ENCODE assay signal across 17 mouse cellular contexts in genomic region chr9:31856437-31856836, GRCm38 (mm10). TPM values are rescaled to one million over a fixed set of nuclear protein-coding genes. Genes with fewer than 3 reads are reported as not detected.
DNase-seq lines count a peak whose midpoint lies in the region; ATAC-seq and TF ChIP-seq lines count a peak whose summit lies in the region.
"Had no signal": no experiment of that assay in that cellular context is flagged by ENCODE, and none has a peak within 500 bp of the region (broad histone marks: within the 10 kb centered on the region; RNA-seq: fewer than 3 reads in every experiment).

No protein-coding gene starts in this region.

- no peak for DNase-seq in kidney, postnatal 14 days
- peak; percentile 2 for DNase-seq in lung, embryonic 14.5 days
- DNase-seq in lung, adult 2 months: no peak
- DNase-seq in brain, adult 2 months (ENCODE audit: low read depth, low spot score): peak; percentile 76
- peak; percentile 39 to 45 for DNase-seq in right cerebral cortex, postnatal 36 days (ENCODE audit: low spot score in 2 of 2)
- DNase-seq in spleen, postnatal 10 days (ENCODE audit: low spot score in 2 of 2): no peak
- DNase-seq: adrenal gland, postnatal 10 days; cerebellum, postnatal 10 days; gastrocnemius, postnatal 14 days; heart, adult 2 months; liver, postnatal 0 days; lung, postnatal 4 days had no signal

- no peak for TF ChIP-seq CTCF in lung, embryonic 14.5 days (IDR thresholded peaks at IDR 0.05; ENCODE audit: low read depth)
- no peak for TF ChIP-seq CTCF in lung, adult 2 months (IDR thresholded peaks at IDR 0.05; ENCODE audit: insufficient read depth, low read length)

- H3K27ac ChIP-seq in kidney, embryonic 16.5 days (ENCODE audit: low read length): no peak overlapping the region
- no peak overlapping the region for H3K27ac ChIP-seq in lung, embryonic 14.5 days (ENCODE audit: low read depth)
- H3K27ac ChIP-seq: embryonic facial prominence, embryonic 13.5 days; heart, adult 2 months; hindbrain, embryonic 12.5 days had no signal

- H3K36me3 ChIP-seq in kidney, embryonic 16.5 days (ENCODE audit: insufficient read depth, low read length): no peaks in the 10 kb centered on the region
- H3K36me3 ChIP-seq in lung, embryonic 14.5 days (ENCODE audit: insufficient read depth): no peaks in the 10 kb centered on the region
- H3K36me3 ChIP-seq: embryonic facial prominence, embryonic 13.5 days; hindbrain, embryonic 12.5 days had no signal

- peaks cover 15% of the 10 kb centered on the region; the same call in 1 of the 2 replicates for H3K4me1 ChIP-seq in kidney, embryonic 16.5 days (ENCODE audit: insufficient read depth, low read length)
- H3K4me1 ChIP-seq in lung, embryonic 14.5 days (ENCODE audit: insufficient read depth): no peaks in the 10 kb centered on the region
- H3K4me1 ChIP-seq in lung, adult 2 months (ENCODE audit: control insufficient read depth, insufficient read depth, low read length): no peaks in the 10 kb centered on the region

- H3K9ac ChIP-seq in kidney, embryonic 16.5 days (replicated peaks; ENCODE audit: low read length): no peak overlapping the region
- H3K9ac ChIP-seq in lung, embryonic 14.5 days: no peak overlapping the region
- H3K9ac ChIP-seq: embryonic facial prominence, embryonic 13.5 days; hindbrain, embryonic 12.5 days; liver, postnatal 0 days had no signal

- no peak for TF ChIP-seq POLR2A in lung, adult 2 months (IDR thresholded peaks at IDR 0.05; ENCODE audit: borderline replicate concordance, extremely low read depth, low read depth, low read length)

- no peak overlapping the region for H3K4me3 ChIP-seq in kidney, embryonic 16.5 days (ENCODE audit: low read length)
- H3K4me3 ChIP-seq in lung, embryonic 14.5 days (ENCODE audit: low read depth, low read length): no peak overlapping the region
- no peak overlapping the region for H3K4me3 ChIP-seq in lung, adult 2 months (replicated peaks; ENCODE audit: extremely low read depth, low read depth, low read length)
- H3K4me3 ChIP-seq: embryonic facial prominence, embryonic 13.5 days; heart, adult 2 months; hindbrain, embryonic 12.5 days had no signal

- no peaks in the 10 kb centered on the region for H3K27me3 ChIP-seq in kidney, embryonic 16.5 days (ENCODE audit: insufficient read depth, low read length)
- H3K27me3 ChIP-seq in lung, embryonic 14.5 days (ENCODE audit: insufficient read depth, low read length): no peaks in the 10 kb centered on the region

- H3K9me3 ChIP-seq in kidney, embryonic 16.5 days (ENCODE audit: low read length): no peaks in the 10 kb centered on the region
- H3K9me3 ChIP-seq in lung, embryonic 14.5 days (ENCODE audit: low read depth, low read length): no peaks in the 10 kb centered on the region
- H3K9me3 ChIP-seq: embryonic facial prominence, embryonic 13.5 days; hindbrain, embryonic 12.5 days had no signal

- WGBS in kidney, embryonic 16.5 days: 30% methylated on average over 8 of the region's 8 CpGs
- WGBS in lung, embryonic 14.5 days: 24% methylated on average over 8 of the region's 8 CpGs
- 33% methylated on average over 8 of the region's 8 CpGs for WGBS in lung, adult 2 months

- H3K4me2 ChIP-seq in kidney, embryonic 16.5 days (replicated peaks; ENCODE audit: low read depth, low read length): no peak overlapping the region
- H3K4me2 ChIP-seq in lung, embryonic 14.5 days: no peak overlapping the region
- H3K4me2 ChIP-seq: embryonic facial prominence, embryonic 13.5 days; hindbrain, embryonic 12.5 days had no signal

- ATAC-seq in kidney, embryonic 16.5 days (ENCODE audit: low FRiP score, low TSS enrichment): 0 out of 2 replicates have a peak, but pooled peaks have one; percentile 37
- ATAC-seq in lung, embryonic 14.5 days (ENCODE audit: insufficient read depth): peak; percentile 52; the same call in 1 of the 2 replicates
- ATAC-seq: liver, postnatal 0 days had no signal

RNA-seq across cellular contexts. Expression of gene Barx2, which starts 56.8 kb away (rescaled TPM):
- not detected in 2 replicates for polyA plus RNA-seq in kidney, embryonic 16.5 days (2015; fragmentation: Nextera tagmentation; extraction: Ambion mirVana)
- polyA plus RNA-seq in lung, embryonic 14.5 days (2014; fragmentation: Nextera tagmentation; extraction: Ambion mirVana): 0.22 and 0.36 TPM in 2 replicates
- polyA plus RNA-seq in lung, adult 2 months (2012; rRNA removed): 3.0 and 15.1 TPM in 2 replicates
- polyA plus RNA-seq: heart, embryonic 16.5 days; liver, adult 2 months; liver, postnatal 0 days had no signal

Comparison
In these comparisons a context has a peak if more than half of its experiments do, and no peak if none do; other contexts are left out.
1. DNase-seq: peak in lung, embryonic 14.5 days (single experiment), brain, adult 2 months (single experiment) and right cerebral cortex, postnatal 36 days (2 of 2); none in kidney, postnatal 14 days (single experiment), lung, adult 2 months (single experiment) and spleen, postnatal 10 days (0 of 2).